Mouse (Mus musculus) embryonic facial prominence, embryonic 13.5 days (tissue): ENCODE measurements around the gene L2hgdh. TPM values are rescaled to one million over a fixed set of nuclear protein-coding genes. Genes with fewer than 3 reads are reported as not detected.

Source experiments
- ATAC-seq: fragments of 200-750 bp; cut with Nextera tagmentation; 2 replicates; pipeline ENCODE4 v1.8.0; 2017; ENCODE audit warnings: low read depth; ENCODE audit not compliant: insufficient number of reproducible peaks, insufficient read depth, low FRiP score, low TSS enrichment
- H3K27ac ChIP-seq: fragments of 300-500 bp; sonication (generic); 2 replicates; pipeline ENCODE4 v1.5.1; 2015; ENCODE audit warnings: moderate library complexity, mild to moderate bottlenecking, inconsistent platforms
- H3K27me3 ChIP-seq: fragments of 300-500 bp; sonication (generic); 2 replicates; pipeline ENCODE4 v1.6.1; 2015; ENCODE audit warnings: mild to moderate bottlenecking, inconsistent platforms
- H3K36me3 ChIP-seq: fragments of 300-500 bp; sonication (generic); 2 replicates; pipeline ENCODE4 v1.6.1; 2015; ENCODE audit warnings: mild to moderate bottlenecking, inconsistent platforms
- H3K4me1 ChIP-seq: fragments of 300-500 bp; sonication (generic); 2 replicates; pipeline ENCODE4 v1.6.1; 2015; ENCODE audit warnings: inconsistent platforms
- H3K4me2 ChIP-seq: fragments of 300-500 bp; sonication (generic); 2 replicates; pipeline ENCODE4 v1.6.1; 2015; ENCODE audit warnings: moderate library complexity, mild to moderate bottlenecking, inconsistent platforms
- H3K4me3 ChIP-seq: fragments of 300-500 bp; sonication (generic); 2 replicates; pipeline ENCODE4 v1.5.1; 2015; ENCODE audit warnings: mild to moderate bottlenecking, inconsistent platforms
- H3K9ac ChIP-seq: fragments of 300-500 bp; sonication (generic); 2 replicates; pipeline ENCODE4 v1.6.1; 2015; ENCODE audit warnings: mild to moderate bottlenecking, inconsistent platforms
- H3K9me3 ChIP-seq: fragments of 300-500 bp; sonication (generic); 2 replicates; pipeline ENCODE4 v1.6.1; 2016; ENCODE audit warnings: inconsistent platforms
- WGBS: fragments of 180-500 bp; shearing (Covaris S2); methylation state at CpG from one replicate; pipeline ENCODE4 v1.1.7; 2015; ENCODE audit warnings: mixed read lengths; 5-methylcytosine and 5-hydroxymethylcytosine counted together
- polyA plus RNA-seq: library from polyadenylated mRNA; unstranded; fragments of >200 nt; fragmentation: Nextera tagmentation; extraction: Ambion mirVana; gene quantifications from 2 replicates; pipeline ENCODE4 v1.2.1, GENCODE M21; 2015

L2hgdh gene
- polyA plus RNA-seq: 16.8 and 17.5 TPM in 2 replicates

- Histone ChIP-seq H3K4me2 (peak within 1 kb of the TSS; percentile 93), H3K4me3 (peak within 1 kb of the TSS; percentile 84), H3K4me1 (peaks cover 10% of the 10 kb centered on the region), H3K27ac (peak within 1 kb of the TSS; percentile 84), H3K9ac (peak within 1 kb of the TSS; percentile 84), H3K36me3 (peaks cover 15% of the 10 kb centered on the region), H3K9me3 (peaks cover under 1% of the 10 kb centered on the region; the same call in 1 of the 2 replicates), H3K27me3 (no peaks in the 10 kb centered on the region)
- under 1% methylated on average over 60 of the region's 60 CpGs for WGBS
- peak; percentile 92 for ATAC-seq
These were observed at the start of gene L2hgdh, which contains the start of gene Atp5s for GRCm38 (mm10) chr12:69724711-69725460. Gene L2hgdh, minus strand, starts transcription at chr12:69724873. Gene Atp5s, plus strand, starts transcription at chr12:69724950.

GRCm38 (mm10) chr12:69768841-69769240 lies 44.2 kb upstream of the L2hgdh start:
- Histone ChIP-seq H3K4me1 (peaks cover 11% of the 10 kb centered on the region), H3K9me3 (no peaks in the 10 kb centered on the region), H3K4me3 (no peak overlapping the region), H3K9ac (no peak overlapping the region), H3K27me3 (no peaks in the 10 kb centered on the region), H3K27ac (no peak overlapping the region), H3K36me3 (no peaks in the 10 kb centered on the region), H3K4me2 (no peak overlapping the region)
- ATAC-seq: no peak
- WGBS: 64% methylated on average over 2 of the region's 2 CpGs

GRCm38 (mm10) chr12:69767476-69768258 lies 43.0 kb upstream of the L2hgdh start:
- no peaks in the 10 kb centered on the region for H3K36me3 ChIP-seq
- H3K4me2 ChIP-seq: no peak overlapping the region
- H3K4me3 ChIP-seq: no peak overlapping the region
- no peak for ATAC-seq
- no peak overlapping the region for H3K27ac ChIP-seq
- 48% methylated on average over 9 of the region's 9 CpGs for WGBS
- peaks cover 11% of the 10 kb centered on the region for H3K4me1 ChIP-seq
- H3K27me3 ChIP-seq: no peaks in the 10 kb centered on the region
- no peak overlapping the region for H3K9ac ChIP-seq
- H3K9me3 ChIP-seq: no peaks in the 10 kb centered on the region

GRCm38 (mm10) chr12:69766185-69766904 lies 41.7 kb upstream of the L2hgdh start:
- Histone ChIP-seq H3K27ac (no peak overlapping the region), H3K27me3 (no peaks in the 10 kb centered on the region), H3K9me3 (no peaks in the 10 kb centered on the region), H3K9ac (no peak overlapping the region), H3K4me2 (no peak overlapping the region), H3K4me3 (no peak overlapping the region), H3K36me3 (no peaks in the 10 kb centered on the region), H3K4me1 (peaks cover 11% of the 10 kb centered on the region)
- 80% methylated on average over 10 of the region's 10 CpGs for WGBS
- no peak for ATAC-seq

GRCm38 (mm10) chr12:69765543-69765942 lies 40.9 kb upstream of the L2hgdh start:
- H3K4me2 ChIP-seq: no peak overlapping the region
- H3K27ac ChIP-seq: no peak overlapping the region
- no peaks in the 10 kb centered on the region for H3K27me3 ChIP-seq
- H3K4me1 ChIP-seq: peaks cover 16% of the 10 kb centered on the region
- ATAC-seq: no peak
- H3K36me3 ChIP-seq: no peaks in the 10 kb centered on the region
- no peak overlapping the region for H3K9ac ChIP-seq
- WGBS: 69% methylated on average over 9 of the region's 9 CpGs
- no peak overlapping the region for H3K4me3 ChIP-seq
- no peaks in the 10 kb centered on the region for H3K9me3 ChIP-seq

GRCm38 (mm10) chr12:69761603-69762002 lies 36.9 kb upstream of the L2hgdh start:
- Histone ChIP-seq H3K36me3 (no peaks in the 10 kb centered on the region), H3K9ac (no peak overlapping the region), H3K27me3 (no peaks in the 10 kb centered on the region), H3K4me1 (peaks cover 38% of the 10 kb centered on the region), H3K9me3 (no peaks in the 10 kb centered on the region), H3K4me3 (no peak overlapping the region), H3K27ac (no peak overlapping the region), H3K4me2 (no peak overlapping the region)
- 58% methylated on average over 2 of the region's 2 CpGs for WGBS
- ATAC-seq: no peak

GRCm38 (mm10) chr12:69760743-69761406 lies 36.2 kb upstream of the L2hgdh start:
- H3K27me3 ChIP-seq: no peaks in the 10 kb centered on the region
- no peak overlapping the region for H3K4me2 ChIP-seq
- ATAC-seq: no peak
- H3K4me1 ChIP-seq: peaks cover 42% of the 10 kb centered on the region
- H3K4me3 ChIP-seq: no peak overlapping the region
- no peaks in the 10 kb centered on the region for H3K36me3 ChIP-seq
- H3K9ac ChIP-seq: no peak overlapping the region
- H3K9me3 ChIP-seq: no peaks in the 10 kb centered on the region
- 0 out of 2 replicates have a peak overlapping the region, but pooled peaks have one; percentile 22 for H3K27ac ChIP-seq
- 66% methylated on average over 20 of the region's 20 CpGs for whole genome bisulfite sequencing

- H3K36me3 ChIP-seq: no peaks in the 10 kb centered on the region
- peaks cover 36% of the 10 kb centered on the region for H3K4me1 ChIP-seq
- no peaks in the 10 kb centered on the region for H3K9me3 ChIP-seq
- no peak overlapping the region for H3K4me2 ChIP-seq
- WGBS: 49% methylated on average over 6 of the region's 6 CpGs
- H3K27me3 ChIP-seq: no peaks in the 10 kb centered on the region
- no peak overlapping the region for H3K9ac ChIP-seq
- ATAC-seq: no peak
- H3K27ac ChIP-seq: no peak overlapping the region; the same call in 1 of the 2 replicates
- no peak overlapping the region for H3K4me3 ChIP-seq
These were observed 35.3 kb upstream of the L2hgdh start for GRCm38 (mm10) chr12:69760014-69760413.

- Histone ChIP-seq H3K9ac (no peak overlapping the region), H3K4me1 (peaks cover 36% of the 10 kb centered on the region), H3K9me3 (no peaks in the 10 kb centered on the region), H3K36me3 (no peaks in the 10 kb centered on the region), H3K27ac (peak overlapping the region; percentile 11; the same call in 1 of the 2 replicates), H3K4me2 (peak overlapping the region; percentile 58), H3K27me3 (no peaks in the 10 kb centered on the region), H3K4me3 (no peak overlapping the region)
- ATAC-seq: no peak; the same call in 1 of the 2 replicates
- WGBS: 51% methylated on average over 7 of the region's 7 CpGs
These were observed 34.7 kb upstream of the L2hgdh start for GRCm38 (mm10) chr12:69759267-69759885.

- H3K9me3 ChIP-seq: no peaks in the 10 kb centered on the region
- H3K27ac ChIP-seq: peak overlapping the region; percentile 44; the same call in 1 of the 2 replicates
- WGBS: 8% methylated on average over 22 of the region's 22 CpGs
- peaks cover 36% of the 10 kb centered on the region for H3K4me1 ChIP-seq
- H3K36me3 ChIP-seq: no peaks in the 10 kb centered on the region
- 0 out of 2 replicates have a peak overlapping the region, but pooled peaks have one; percentile 11 for H3K9ac ChIP-seq
- H3K27me3 ChIP-seq: no peaks in the 10 kb centered on the region
- ATAC-seq: peak; percentile 49; the same call in 1 of the 2 replicates
- H3K4me2 ChIP-seq: peak overlapping the region; percentile 58
- H3K4me3 ChIP-seq: peak overlapping the region; percentile 24
These were observed 33.8 kb upstream of the L2hgdh start for GRCm38 (mm10) chr12:69758221-69759185.
